Mouse (Mus musculus) testis, postnatal 10 days (tissue): Measurements from ENCODE around the gene Ms4a6d.
"Not testable (repeated sequence)": the region's sequence is repeated elsewhere in the genome, so short reads cannot be mapped to it uniquely, and the experiment has no call there.

ENCODE experiments used
- DNase-seq: peaks from one replicate; pipeline ENCODE4 v3.0.0; 2021; ENCODE audit warnings: low spot score

Ms4a6d gene

GRCm38 (mm10) chr19:11604603-11605002 lies at the start of gene Ms4a6d:
Ms4a6d (minus strand) TSS chr19:11604849.
- no peak for DNase-seq

GRCm38 (mm10) chr19:11649564-11649963 lies 44.9 kb upstream of the Ms4a6d start:
- no peak for DNase-seq

GRCm38 (mm10) chr19:11646166-11646565 lies 41.5 kb upstream of the Ms4a6d start:
- no peak for DNase-seq

- DNase-seq: no peak
These were observed 36.1 kb upstream of the Ms4a6d start, which contains the start of gene Ms4a3 for GRCm38 (mm10) chr19:11640732-11641131. Ms4a3 (minus strand) TSS chr19:11640851.

- no peak for DNase-seq
These were observed 34.4 kb upstream of the Ms4a6d start for GRCm38 (mm10) chr19:11639038-11639437.

GRCm38 (mm10) chr19:11635572-11635971 lies 30.9 kb upstream of the Ms4a6d start:
- no peak for DNase-seq

GRCm38 (mm10) chr19:11634330-11634729 lies 29.7 kb upstream of the Ms4a6d start:
- DNase-seq: no peak

- no peak for DNase-seq
These were observed 29.1 kb upstream of the Ms4a6d start for GRCm38 (mm10) chr19:11633732-11634131.

GRCm38 (mm10) chr19:11625231-11625630 lies 20.6 kb upstream of the Ms4a6d start:
- no peak for DNase-seq

GRCm38 (mm10) chr19:11624800-11625199 lies 20.2 kb upstream of the Ms4a6d start:
- DNase-seq: no peak

- no peak for DNase-seq
These were observed 18.9 kb upstream of the Ms4a6d start, which contains the start of gene Ms4a2 for GRCm38 (mm10) chr19:11623551-11623950. Ms4a2 (minus strand) TSS chr19:11623719.

- no peak for DNase-seq
These were observed 13.3 kb upstream of the Ms4a6d start for GRCm38 (mm10) chr19:11617983-11618382.

GRCm38 (mm10) chr19:11614805-11615204 lies 10.2 kb upstream of the Ms4a6d start:
- no peak for DNase-seq

- no peak for DNase-seq
These were observed 9.3 kb upstream of the Ms4a6d start for GRCm38 (mm10) chr19:11613776-11614443.

GRCm38 (mm10) chr19:11613084-11613483 lies 8.4 kb upstream of the Ms4a6d start:
- DNase-seq: no peak

- DNase-seq: no peak
These were observed 7.6 kb upstream of the Ms4a6d start for GRCm38 (mm10) chr19:11612293-11612692.

GRCm38 (mm10) chr19:11611541-11611945 lies 6.9 kb upstream of the Ms4a6d start:
- no peak for DNase-seq

GRCm38 (mm10) chr19:11608172-11608571 lies 3.5 kb upstream of the Ms4a6d start:
- DNase-seq: peak; percentile 72

GRCm38 (mm10) chr19:11602026-11602425 lies 2.6 kb downstream of the Ms4a6d start:
- DNase-seq: no peak

- DNase-seq: no peak
These were observed 3.3 kb downstream of the Ms4a6d start for GRCm38 (mm10) chr19:11601349-11601748.

- no peak for DNase-seq
These were observed 14.7 kb downstream of the Ms4a6d start for GRCm38 (mm10) chr19:11589891-11590449.

- DNase-seq: no peak
These were observed 15.4 kb downstream of the Ms4a6d start for GRCm38 (mm10) chr19:11589205-11589604.

GRCm38 (mm10) chr19:11574965-11575364 lies 29.7 kb downstream of the Ms4a6d start:
- DNase-seq: no peak

- DNase-seq: not testable (repeated sequence)
These were observed 45.1 kb downstream of the Ms4a6d start for GRCm38 (mm10) chr19:11559560-11559959.
